Mouse (Mus musculus) Patski (cell line): ENCODE results near the gene Sash1. TPM values are rescaled to one million over a fixed set of nuclear protein-coding genes. Genes with fewer than 3 reads are reported as not detected.

Experiments
- ATAC-seq: fragments of 100-300 bp; one replicate; pipeline ENCODE4 v1.8.0; 2021
- CTCF ChIA-PET: fragments of 350-600 bp; sonication (Branson Sonifier 250); formaldehyde crosslinking; loops from one replicate; lab custom pipeline; 2022; ENCODE audit warnings: inconsistent platforms; lab: Charles Lee
- POLR2A ChIA-PET: fragments of 350-600 bp; sonication (Branson Sonifier 250); formaldehyde crosslinking; loops from one replicate; lab custom pipeline; 2022; ENCODE audit warnings: antibody characterized with exemption, inconsistent platforms; lab: Charles Lee
- DNase-seq: peaks from one replicate; pipeline ENCODE4 v3.0.0-alpha.2; 2011; ENCODE audit warnings: low read depth, low spot score
- H3K27me3 ChIP-seq: fragments of 371-371 bp; one replicate; pipeline ENCODE4 v1.5.1; 2021
- CTCF ChIP-seq: fragments of 100-300 bp; IDR thresholded peaks from one replicate; pipeline ENCODE4 v1.5.1; 2021
- in situ Hi-C: fragments of 300-500 bp; cut with MboI; formaldehyde crosslinking; loops from 3 replicates; pipeline ENCODE4 v1.11.1; 2018; ENCODE audit warnings: low pct_unique_long_range_greater_than_20kb, mixed read lengths
- polyA plus RNA-seq: library from polyadenylated mRNA; unstranded; gene quantifications from one replicate; pipeline ENCODE4 v1.2.3, GENCODE M21; 2021

Sash1 gene
- polyA plus RNA-seq, 1 experiment from 2014 or later, result 86.3 TPM

GRCm38 (mm10) chr10:8801139-8801613 is 84.7 kb downstream of the Sash1 start:
- ChIA-PET CTCF (interaction anchor here (1.0 to 1.4 kb wide), 3 partner anchors 9 to 58 kb away, joined by 3 to 4 read pairs (median 3); no protein-coding TSS in a partner anchor), POLR2A (no interaction called here)
- ATAC-seq (no peak), DNase-seq (no peak)
- in situ Hi-C loops, result no loop called here
- no peak for TF ChIP-seq CTCF
- H3K27me3 ChIP-seq, result no peaks in the 10 kb centered on the region

- no peak for ATAC-seq
- TF ChIP-seq CTCF, result no peak
- no peak for DNase-seq
- CTCF ChIA-PET, result interaction anchor here (1.0 to 1.6 kb wide), 3 partner anchors 9 to 94 kb away, joined by 3 to 4 read pairs (median 3); no protein-coding TSS in a partner anchor
- POLR2A ChIA-PET, result no interaction called here
- in situ Hi-C loops, result loop anchor here (10.0 kb wide), 2 partner anchors 877 to 957 kb away; partner anchors contain the start of gene Samd5
- H3K27me3 ChIP-seq, result no peaks in the 10 kb centered on the region
Observed at GRCm38 (mm10) chr10:8797826-8798225, 88.0 kb downstream of the Sash1 start.

GRCm38 (mm10) chr10:8795336-8795735 is 90.5 kb downstream of the Sash1 start:
- H3K27me3 ChIP-seq, result no peaks in the 10 kb centered on the region
- ATAC-seq (peak; percentile 69), DNase-seq (no peak)
- ChIA-PET CTCF (interaction anchor here (1.1 to 4.3 kb wide), 8 partner anchors 10 to 179 kb away, joined by 3 to 19 read pairs (median 6); no protein-coding TSS in a partner anchor), POLR2A (interaction anchor here (1.5 kb wide), 1 partner anchor 15 kb away, joined by 3 read pairs; no protein-coding TSS in a partner anchor)
- peak; percentile 88 for TF ChIP-seq CTCF
- in situ Hi-C loops, result loop anchor here (10.0 kb wide), 2 partner anchors 879 to 959 kb away; partner anchors contain the start of gene Samd5

GRCm38 (mm10) chr10:8792412-8792811 is 93.5 kb downstream of the Sash1 start:
- peak; percentile 89 for TF ChIP-seq CTCF
- CTCF ChIA-PET, result interaction anchor here (0.7 to 1.5 kb wide), 10 partner anchors 9 to 182 kb away, joined by 3 to 6 read pairs (median 4); partner anchors contain the start of gene Sash1
- ATAC-seq, result peak; percentile 65
- DNase-seq, result no peak
- POLR2A ChIA-PET, result no interaction called here
- H3K27me3 ChIP-seq, result no peaks in the 10 kb centered on the region
- in situ Hi-C loops, result loop anchor here (5.0 to 10.0 kb wide), 4 partner anchors 190 to 962 kb away; partner anchors contain the start of gene Samd5

GRCm38 (mm10) chr10:8789096-8789495 is 96.8 kb downstream of the Sash1 start:
- ChIA-PET CTCF (interaction anchor here (1.9 to 2.2 kb wide), 2 partner anchors 44 to 47 kb away, joined by 4 to 7 read pairs; no protein-coding TSS in a partner anchor), POLR2A (no interaction called here)
- ATAC-seq (no peak), DNase-seq (no peak)
- TF ChIP-seq CTCF, result no peak
- no peaks in the 10 kb centered on the region for H3K27me3 ChIP-seq
- in situ Hi-C loops, result no loop called here

GRCm38 (mm10) chr10:8787221-8787620 is 98.6 kb downstream of the Sash1 start:
- ATAC-seq (no peak), DNase-seq (no peak)
- in situ Hi-C loops, result no loop called here
- POLR2A ChIA-PET, result no interaction called here
- TF ChIP-seq CTCF, result no peak
- no peaks in the 10 kb centered on the region for H3K27me3 ChIP-seq
- CTCF ChIA-PET, result interaction anchor here (1.0 kb wide), 1 partner anchor 14 kb away, joined by 4 read pairs; no protein-coding TSS in a partner anchor

- ATAC-seq, result no peak
- no peak for DNase-seq
- no peak for TF ChIP-seq CTCF
- no peaks in the 10 kb centered on the region for H3K27me3 ChIP-seq
- CTCF ChIA-PET, result interaction anchor here (1.1 to 1.3 kb wide), 5 partner anchors 8 to 187 kb away, joined by 3 to 4 read pairs (median 3); no protein-coding TSS in a partner anchor
- in situ Hi-C loops, result no loop called here
- POLR2A ChIA-PET, result no interaction called here
Observed at GRCm38 (mm10) chr10:8785451-8786145, 100.3 kb downstream of the Sash1 start.

GRCm38 (mm10) chr10:8781876-8782372 is 103.9 kb downstream of the Sash1 start:
- ChIA-PET POLR2A (no interaction called here), CTCF (interaction anchor here (1.0 to 2.3 kb wide), 5 partner anchors 10 to 39 kb away, joined by 3 to 9 read pairs (median 4); no protein-coding TSS in a partner anchor)
- H3K27me3 ChIP-seq, result no peaks in the 10 kb centered on the region
- no peak for DNase-seq
- in situ Hi-C loops, result loop anchor here (5.0 kb wide), 1 partner anchor 35 kb away; no protein-coding TSS in a partner anchor
- peak; percentile 44 for ATAC-seq
- no peak for TF ChIP-seq CTCF

GRCm38 (mm10) chr10:8779842-8780241 is 106.0 kb downstream of the Sash1 start:
- in situ Hi-C loops, result loop anchor here (5.0 kb wide), 1 partner anchor 33 kb away; no protein-coding TSS in a partner anchor
- no peaks in the 10 kb centered on the region for H3K27me3 ChIP-seq
- ATAC-seq (no peak), DNase-seq (no peak)
- TF ChIP-seq CTCF, result no peak
- ChIA-PET POLR2A (no interaction called here), CTCF (interaction anchor here (1.3 kb wide), 1 partner anchor 37 kb away, joined by 3 read pairs; no protein-coding TSS in a partner anchor)

GRCm38 (mm10) chr10:8778845-8779244 is 107.0 kb downstream of the Sash1 start:
- ATAC-seq (no peak), DNase-seq (no peak)
- in situ Hi-C loops, result no loop called here
- peak; percentile 68 for TF ChIP-seq CTCF
- H3K27me3 ChIP-seq, result no peaks in the 10 kb centered on the region
- ChIA-PET CTCF (interaction anchor here (0.8 to 0.9 kb wide), 3 partner anchors 31 to 37 kb away, joined by 3 to 5 read pairs (median 4); no protein-coding TSS in a partner anchor), POLR2A (no interaction called here)
